Mouse (Mus musculus) midbrain, postnatal 0 days (tissue): ENCODE measurements around the gene Sh3rf1. TPM values are rescaled to one million over a fixed set of nuclear protein-coding genes. Genes with fewer than 3 reads are reported as not detected.
"Not testable (repeated sequence)": the region's sequence is repeated elsewhere in the genome, so short reads cannot be mapped to it uniquely, and the experiment has no call there.

Source experiments
- ATAC-seq: fragments of 200-750 bp; cut with Nextera tagmentation; 2 replicates; pipeline ENCODE4 v1.8.0; 2017; ENCODE audit warnings: moderate number of reproducible peaks, mild to moderate bottlenecking, moderate TSS enrichment, moderate library complexity; ENCODE audit not compliant: low FRiP score
- DNase-seq: peaks from one replicate; pipeline ENCODE4 v3.0.0-alpha.2; 2015; ENCODE audit warnings: low spot score
- H3K27ac ChIP-seq: fragments of 300-500 bp; sonication (generic); 2 replicates; pipeline ENCODE4 v1.5.1; 2014; ENCODE audit warnings: low read depth, mild to moderate bottlenecking, low read length, mixed read lengths
- H3K27me3 ChIP-seq: fragments of 300-500 bp; sonication (generic); 2 replicates; pipeline ENCODE4 v1.6.1; 2014; ENCODE audit warnings: low read length, control low read depth, mixed read lengths; ENCODE audit not compliant: insufficient read depth
- H3K36me3 ChIP-seq: fragments of 300-500 bp; sonication (generic); 2 replicates; pipeline ENCODE4 v1.6.1; 2014; ENCODE audit warnings: low read length, control low read depth, mixed read lengths; ENCODE audit not compliant: insufficient read depth
- H3K4me1 ChIP-seq: fragments of 300-500 bp; sonication (generic); 2 replicates; pipeline ENCODE4 v1.6.1; 2014; ENCODE audit warnings: mild to moderate bottlenecking, control low read depth, antibody characterized with exemption, low read length, mixed read lengths; ENCODE audit not compliant: insufficient read depth
- H3K4me2 ChIP-seq: fragments of 300-500 bp; sonication (generic); 2 replicates; pipeline ENCODE4 v1.6.1; 2014; ENCODE audit warnings: low read depth, mild to moderate bottlenecking, low read length, mixed read lengths; ENCODE audit not compliant: poor library complexity, severe bottlenecking
- H3K4me3 ChIP-seq: fragments of 300-500 bp; sonication (generic); 2 replicates; pipeline ENCODE4 v1.5.1; 2014; ENCODE audit warnings: low read depth, mild to moderate bottlenecking, low read length, moderate library complexity
- H3K9ac ChIP-seq: fragments of 300-500 bp; sonication (generic); replicated peaks from 2 replicates; pipeline ENCODE4 v1.6.1; 2014; ENCODE audit warnings: mild to moderate bottlenecking, low read length, moderate library complexity, mixed read lengths; ENCODE audit not compliant: poor library complexity, severe bottlenecking
- H3K9me3 ChIP-seq: fragments of 300-500 bp; sonication (generic); 2 replicates; pipeline ENCODE4 v1.6.1; 2016; ENCODE audit warnings: low read length, control low read depth
- CTCF ChIP-seq: IDR thresholded peaks from 2 replicates; pipeline ENCODE4 v1.5.1; 2016; ENCODE audit warnings: antibody characterized with exemption, mild to moderate bottlenecking
- WGBS: fragments of 180-500 bp; shearing (Covaris S2); extraction: QIAGEN DNeasy Blood & Tissue Kit; methylation state at CpG from one replicate; pipeline ENCODE4 v1.1.7; 2014; 5-methylcytosine and 5-hydroxymethylcytosine counted together
- polyA plus RNA-seq: library from polyadenylated mRNA; unstranded; fragments of >200 nt; fragmentation: Nextera tagmentation; extraction: Ambion mirVana; gene quantifications from 2 replicates; pipeline ENCODE4 v1.2.1, GENCODE M21; 2015
- total RNA-seq: library from RNA; depleted of rRNA; stranded (reverse); fragments of >200 nt; gene quantifications from 2 replicates; pipeline ENCODE4 v1.2.3, GENCODE M21; 2014

The Sh3rf1 gene
- total and polyA plus RNA-seq, 2 experiments from 2014 or later = 23.9 to 37.5 TPM

DNA sequence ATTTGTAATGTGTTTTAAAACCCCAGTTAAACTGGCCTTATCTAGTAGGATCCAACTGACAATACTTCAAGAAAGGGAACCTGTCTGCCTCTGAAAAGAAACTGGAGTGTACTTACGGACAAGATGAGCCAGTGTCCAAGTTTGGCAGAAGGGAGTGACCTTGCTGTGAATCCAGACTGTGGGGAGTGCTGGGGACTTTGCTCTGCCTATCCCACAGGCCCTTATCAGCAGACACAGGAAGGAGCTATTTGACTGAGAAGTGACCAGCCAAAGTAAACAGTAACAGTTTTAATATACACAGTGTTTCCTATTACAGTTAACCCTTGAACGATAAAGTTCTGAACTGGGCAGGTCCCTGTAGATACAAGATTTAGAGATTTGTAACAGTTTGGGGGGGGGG is 173.5 kb downstream of the Sh3rf1 start:
- Histone ChIP-seq H3K36me3 (peaks cover 7% of the 10 kb centered on the region; the same call in 1 of the 2 replicates), H3K4me2 (no peak overlapping the region), H3K4me1 (no peaks in the 10 kb centered on the region), H3K9me3 (no peaks in the 10 kb centered on the region), H3K9ac (no peak overlapping the region), H3K4me3 (no peak overlapping the region), H3K27ac (no peak overlapping the region), H3K27me3 (no peaks in the 10 kb centered on the region)
- no peak for TF ChIP-seq CTCF
- DNase-seq = no peak
- ATAC-seq = no peak
- 85% methylated on average over 2 of the region's 2 CpGs for WGBS

DNA sequence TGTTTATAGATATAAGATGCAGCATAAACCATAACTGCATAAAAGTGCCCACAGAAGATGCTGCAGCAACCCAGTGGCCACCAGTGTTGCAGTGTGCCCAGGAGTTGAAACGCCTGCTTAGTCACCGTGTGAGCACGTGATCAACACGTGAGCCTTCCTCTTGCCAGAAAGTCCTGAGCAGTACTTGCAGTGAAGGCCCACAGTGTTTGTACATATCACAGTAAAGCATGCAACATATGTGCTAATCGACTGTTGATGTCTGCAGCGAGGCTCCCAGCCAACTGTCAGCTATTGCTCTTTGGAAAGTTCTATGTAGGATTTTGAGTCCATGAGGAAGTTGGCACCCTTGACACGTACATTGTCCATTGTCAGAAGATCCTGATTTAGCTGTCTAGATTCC is 174.1 kb downstream of the Sh3rf1 start:
- 94% methylated on average over 7 of the region's 7 CpGs for WGBS
- H3K36me3 ChIP-seq = peaks cover 7% of the 10 kb centered on the region; the same call in 1 of the 2 replicates
- no peak for TF ChIP-seq CTCF
- no peak overlapping the region for H3K9ac ChIP-seq
- DNase-seq = no peak
- ATAC-seq = no peak
- H3K4me3 ChIP-seq = no peak overlapping the region
- no peak overlapping the region for H3K27ac ChIP-seq
- no peaks in the 10 kb centered on the region for H3K9me3 ChIP-seq
- H3K27me3 ChIP-seq = no peaks in the 10 kb centered on the region
- no peaks in the 10 kb centered on the region for H3K4me1 ChIP-seq
- H3K4me2 ChIP-seq = no peak overlapping the region

DNA sequence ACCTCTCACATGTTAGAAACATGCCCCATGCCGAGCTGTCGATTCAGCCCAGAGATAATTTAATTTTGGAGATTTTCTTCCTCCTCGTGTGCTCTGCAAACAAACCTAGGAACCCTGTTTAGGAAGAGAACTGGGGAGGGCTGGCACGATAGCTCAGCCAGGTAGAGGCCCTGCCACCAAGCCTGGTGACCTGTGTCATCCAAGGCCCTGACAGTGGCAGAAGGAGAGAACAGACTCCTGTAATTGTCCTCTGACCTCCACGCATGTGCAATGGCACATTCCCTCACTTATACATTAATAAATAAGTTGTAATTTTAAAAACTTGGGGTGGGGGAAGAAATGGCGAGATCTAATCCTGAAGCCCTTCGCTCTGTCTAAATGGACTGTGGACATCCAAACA is 179.2 kb downstream of the Sh3rf1 start:
- no peak for ATAC-seq
- H3K4me2 ChIP-seq = no peak overlapping the region
- 70% methylated on average over 7 of the region's 7 CpGs for WGBS

DNA sequence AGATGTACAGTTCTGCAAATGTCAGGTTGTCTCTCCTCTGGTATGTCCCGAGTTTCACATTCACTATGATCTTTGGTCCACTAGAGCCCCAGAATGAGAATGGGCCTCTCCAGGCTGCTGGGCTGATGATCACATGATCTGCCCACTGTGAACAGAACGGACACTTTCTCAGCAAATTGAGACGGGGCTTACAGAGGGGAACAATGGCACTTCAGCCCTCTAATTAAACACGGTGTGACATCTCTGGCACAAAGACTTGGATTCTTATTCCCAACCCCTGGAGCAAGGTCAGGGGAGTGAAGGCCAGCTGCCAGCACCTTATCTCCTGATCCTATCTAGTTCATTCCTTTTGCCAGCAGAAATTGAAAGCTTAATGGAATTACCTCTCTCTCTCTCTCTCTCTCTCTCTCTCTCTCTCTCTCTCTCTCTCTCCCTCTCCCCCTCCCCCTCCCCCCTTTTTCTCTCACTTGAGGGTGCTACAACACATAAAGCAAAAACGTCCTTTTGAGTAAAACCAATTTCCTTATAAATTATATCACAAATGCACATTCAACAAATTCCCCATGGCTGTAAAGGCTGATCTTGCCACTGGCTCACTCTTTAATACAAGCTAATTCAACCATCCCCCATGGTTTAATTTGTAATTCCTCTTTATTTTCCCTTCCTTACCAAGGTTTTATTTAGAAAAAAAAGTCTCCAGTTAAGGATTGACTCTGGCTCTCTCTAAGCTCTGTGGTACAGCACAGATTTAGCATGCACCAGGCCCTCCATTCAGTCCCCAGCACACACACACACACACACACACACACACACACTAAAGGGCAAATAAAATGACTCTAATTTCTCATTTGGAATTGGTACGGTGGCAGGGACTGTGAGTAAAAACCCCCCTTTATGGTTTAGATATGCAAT is 179.8 kb downstream of the Sh3rf1 start:
- peak overlapping the region; percentile 14; the same call in 1 of the 2 replicates for H3K27ac ChIP-seq
- H3K36me3 ChIP-seq = no peaks in the 10 kb centered on the region
- H3K9ac ChIP-seq = no peak overlapping the region
- no peaks in the 10 kb centered on the region for H3K9me3 ChIP-seq
- TF ChIP-seq CTCF = no peak
- H3K27me3 ChIP-seq = no peaks in the 10 kb centered on the region
- ATAC-seq (peak; percentile 69), DNase-seq (peak; percentile 29)
- H3K4me2 ChIP-seq = no peak overlapping the region
- no peak overlapping the region for H3K4me3 ChIP-seq
- WGBS = 11% methylated on average over 6 of the region's 6 CpGs
- H3K4me1 ChIP-seq = peaks cover 5% of the 10 kb centered on the region; the same call in 1 of the 2 replicates

More for the DNA sequence above, 179.2 kb downstream of the Sh3rf1 start:
- TF ChIP-seq CTCF = no peak
- Histone ChIP-seq H3K27ac (no peak overlapping the region; the same call in 1 of the 2 replicates), H3K36me3 (no peaks in the 10 kb centered on the region), H3K9ac (no peak overlapping the region), H3K4me1 (peaks cover 5% of the 10 kb centered on the region; the same call in 1 of the 2 replicates), H3K4me3 (no peak overlapping the region), H3K9me3 (no peaks in the 10 kb centered on the region), H3K27me3 (no peaks in the 10 kb centered on the region)
- DNase-seq = no peak

DNA sequence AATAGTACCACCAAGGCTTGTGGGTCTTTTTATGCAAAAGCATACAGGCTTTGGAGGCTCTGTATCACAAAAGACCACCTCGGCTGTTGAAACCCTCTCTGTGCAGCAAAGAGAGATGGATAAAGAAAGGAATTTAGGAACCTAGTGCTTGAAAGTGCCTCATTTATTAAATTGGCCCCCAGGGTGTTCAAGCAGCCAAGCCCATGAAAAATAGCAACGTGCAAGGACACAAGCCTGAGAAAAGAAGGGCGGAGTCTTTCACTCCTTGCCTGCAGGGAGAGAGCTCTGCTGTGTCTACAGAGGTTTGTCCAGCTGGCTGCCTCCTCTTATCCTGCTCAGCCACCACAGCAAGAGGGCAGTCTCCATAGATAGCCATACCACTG is 180.5 kb downstream of the Sh3rf1 start:
- ATAC-seq = no peak
- Histone ChIP-seq H3K4me1 (peaks cover 5% of the 10 kb centered on the region; the same call in 1 of the 2 replicates), H3K9ac (no peak overlapping the region), H3K4me2 (no peak overlapping the region), H3K27me3 (no peaks in the 10 kb centered on the region), H3K9me3 (no peaks in the 10 kb centered on the region), H3K4me3 (no peak overlapping the region), H3K27ac (peak overlapping the region; percentile 14; the same call in 1 of the 2 replicates), H3K36me3 (no peaks in the 10 kb centered on the region)
- DNase-seq = no peak
- 26% methylated on average over 3 of the region's 3 CpGs for WGBS
- peak; percentile 15 for TF ChIP-seq CTCF

DNA sequence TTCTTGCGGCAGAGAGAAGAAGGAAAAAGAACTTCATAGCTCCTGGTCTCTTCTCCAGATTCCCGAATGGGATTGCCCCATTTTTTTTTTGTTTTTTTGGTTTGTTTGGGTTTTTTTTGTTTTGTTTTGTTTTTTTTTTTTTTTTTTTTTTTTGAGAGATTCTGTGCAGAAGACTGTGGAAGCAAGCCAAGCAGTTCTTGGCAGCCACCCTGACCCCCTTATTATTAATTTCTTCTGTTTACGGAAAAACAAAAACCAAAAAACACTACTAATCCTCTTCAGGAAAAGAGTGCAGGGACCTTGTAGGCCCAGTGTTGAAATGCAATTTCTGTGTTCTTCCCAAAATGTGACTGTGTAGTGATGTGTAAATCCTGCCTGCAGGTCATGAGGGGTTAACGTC is 185.4 kb downstream of the Sh3rf1 start:
- no peaks in the 10 kb centered on the region for H3K9me3 ChIP-seq
- no peak for ATAC-seq
- no peak overlapping the region for H3K4me2 ChIP-seq
- H3K27me3 ChIP-seq = no peaks in the 10 kb centered on the region
- no peak for TF ChIP-seq CTCF
- no peaks in the 10 kb centered on the region for H3K36me3 ChIP-seq
- no peak for DNase-seq
- no peak overlapping the region for H3K9ac ChIP-seq
- peaks cover 3% of the 10 kb centered on the region; the same call in 1 of the 2 replicates for H3K4me1 ChIP-seq
- H3K27ac ChIP-seq = no peak overlapping the region
- H3K4me3 ChIP-seq = no peak overlapping the region
- WGBS = 75% methylated on average over 4 of the region's 4 CpGs

DNA sequence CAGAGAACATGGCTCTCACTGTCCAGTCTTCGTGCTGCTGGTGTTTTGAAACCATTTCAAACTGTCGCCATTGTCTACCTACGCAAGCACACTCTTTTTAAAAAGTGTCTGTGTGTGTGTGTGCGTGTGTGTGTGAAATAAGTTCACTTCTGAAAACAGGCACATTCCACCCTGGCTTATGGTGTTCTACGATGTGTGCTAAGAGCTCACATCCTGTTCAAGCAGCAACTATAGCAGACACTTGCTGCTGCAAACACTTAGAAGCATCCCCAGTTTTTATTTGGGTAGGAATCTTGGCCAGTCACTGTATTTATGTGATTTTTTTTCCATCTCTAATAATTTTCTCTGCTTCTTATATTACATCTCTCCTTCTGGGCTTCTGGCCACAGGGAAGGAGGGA is 186.0 kb downstream of the Sh3rf1 start:
- 88% methylated on average over 5 of the region's 5 CpGs for WGBS
- not testable (repeated sequence) for ATAC-seq, H3K9ac ChIP-seq, H3K27me3 ChIP-seq, DNase-seq, H3K4me1 ChIP-seq, H3K4me2 ChIP-seq, H3K27ac ChIP-seq, H3K9me3 ChIP-seq, H3K4me3 ChIP-seq, H3K36me3 ChIP-seq
